Mouse (Mus musculus) lung, embryonic 14.5 days (tissue): ENCODE measurements at regions not wholly inside any gene's neighbourhood (a gene's known extent, or its start where the extent isn't known, plus 50 kb on each side); places are given as distances from the start of the nearest gene placed in this dataset.

Experiments
- ATAC-seq: fragments of 200-750 bp; cut with Nextera tagmentation; 2 replicates; pipeline ENCODE4 v1.8.0; 2017; ENCODE audit warnings: mild to moderate bottlenecking, moderate TSS enrichment, moderate library complexity; ENCODE audit not compliant: insufficient read depth
- DNase-seq: peaks from one replicate; pipeline ENCODE4 v3.0.0-alpha.2; 2015
- H3K27ac ChIP-seq: fragments of 300-500 bp; sonication (generic); 2 replicates; pipeline ENCODE4 v1.5.1; 2014; ENCODE audit warnings: low read depth, mild to moderate bottlenecking, moderate library complexity
- H3K27me3 ChIP-seq: fragments of 300-500 bp; sonication (generic); 2 replicates; pipeline ENCODE4 v1.6.1; 2014; ENCODE audit warnings: low read length, control low read depth; ENCODE audit not compliant: insufficient read depth
- H3K36me3 ChIP-seq: fragments of 300-500 bp; sonication (generic); 2 replicates; pipeline ENCODE4 v1.6.1; 2014; ENCODE audit warnings: control low read depth; ENCODE audit not compliant: insufficient read depth
- H3K4me1 ChIP-seq: fragments of 300-500 bp; sonication (generic); 2 replicates; pipeline ENCODE4 v1.6.1; 2014; ENCODE audit warnings: antibody characterized with exemption, control low read depth; ENCODE audit not compliant: insufficient read depth
- H3K4me2 ChIP-seq: fragments of 300-500 bp; sonication (generic); 2 replicates; pipeline ENCODE4 v1.6.1; 2014; ENCODE audit warnings: mild to moderate bottlenecking
- H3K4me3 ChIP-seq: fragments of 300-500 bp; sonication (generic); 2 replicates; pipeline ENCODE4 v1.5.1; 2014; ENCODE audit warnings: low read depth, low read length
- H3K9ac ChIP-seq: fragments of 300-500 bp; sonication (generic); 2 replicates; pipeline ENCODE4 v1.6.1; 2014
- H3K9me3 ChIP-seq: fragments of 300-500 bp; sonication (generic); 2 replicates; pipeline ENCODE4 v1.6.1; 2016; ENCODE audit warnings: low read depth, low read length, control low read depth
- CTCF ChIP-seq: IDR thresholded peaks from 2 replicates; pipeline ENCODE4 v1.5.1; 2016; ENCODE audit warnings: antibody characterized with exemption, low read depth
- WGBS: fragments of 180-500 bp; shearing (Covaris S2); extraction: QIAGEN DNeasy Blood & Tissue Kit; methylation state at CpG from one replicate; pipeline ENCODE4 v1.1.7; 2014; 5-methylcytosine and 5-hydroxymethylcytosine counted together

- 73% methylated on average over 1 of the region's 1 CpGs for WGBS
- H3K27me3 ChIP-seq = no peaks in the 10 kb centered on the region
- H3K4me2 ChIP-seq = no peak overlapping the region
- no peak overlapping the region for H3K4me3 ChIP-seq
- no peaks in the 10 kb centered on the region for H3K9me3 ChIP-seq
- DNase-seq = no peak
- H3K27ac ChIP-seq = no peak overlapping the region
- no peak overlapping the region for H3K9ac ChIP-seq
- no peak for ATAC-seq
- H3K4me1 ChIP-seq = no peaks in the 10 kb centered on the region
- H3K36me3 ChIP-seq = no peaks in the 10 kb centered on the region
- TF ChIP-seq CTCF = no peak
Measured at GRCm38 (mm10) chr5:6517337-6517736, 768.2 kb upstream of the Steap1 start.

GRCm38 (mm10) chr5:6480811-6481210 is 731.7 kb upstream of the Steap1 start:
- DNase-seq = peak; percentile 1
- Histone ChIP-seq H3K4me2 (no peak overlapping the region), H3K27ac (no peak overlapping the region), H3K9me3 (no peaks in the 10 kb centered on the region), H3K4me3 (no peak overlapping the region), H3K4me1 (no peaks in the 10 kb centered on the region), H3K9ac (no peak overlapping the region), H3K27me3 (no peaks in the 10 kb centered on the region), H3K36me3 (no peaks in the 10 kb centered on the region)
- TF ChIP-seq CTCF = no peak
- 57% methylated on average over 5 of the region's 5 CpGs for WGBS
- ATAC-seq = no peak
